Mouse (Mus musculus): ENCODE measurements around the gene Acacb. TPM values are rescaled to one million over a fixed set of nuclear protein-coding genes. Genes with fewer than 3 reads are reported as not detected.

Gene Acacb
- polyA plus RNA-seq, 1 experiment from 2014 or later = 1.6 TPM

- no peaks in the 10 kb centered on the region for H3K27me3 ChIP-seq (ENCODE audit: control insufficient read depth, insufficient read depth, low read length)
- H3K36me3 ChIP-seq (ENCODE audit: control insufficient read depth, insufficient read depth, low read length) = no peaks in the 10 kb centered on the region
- ATAC-seq (ENCODE audit: low FRiP score) (peak; percentile 98), DNase-seq (ENCODE audit: low spot score) (peak; percentile 92)
- peak overlapping the region; percentile 81 for H3K4me3 ChIP-seq (ENCODE audit: low read depth, low read length)
- H3K27ac ChIP-seq (ENCODE audit: low read depth, low read length) = no peak overlapping the region; the same call in 1 of the 2 replicates
- WGBS = under 1% methylated on average over 82 of the region's 87 CpGs
- H3K9me3 ChIP-seq (ENCODE audit: control insufficient read depth, low read length) = no peaks in the 10 kb centered on the region
- peak overlapping the region; percentile 99 for H3K4me2 ChIP-seq (replicated peaks; ENCODE audit: low read depth, low read length)
- peak overlapping the region; percentile 54 for H3K9ac ChIP-seq (ENCODE audit: low read depth, low read length)
- 0 out of 2 replicates have a peak, but pooled peaks cover 2% of the 10 kb centered on the region for H3K4me1 ChIP-seq (replicated peaks; ENCODE audit: control insufficient read depth, insufficient read depth, low read length)
Measured at GRCm38 (mm10) chr5:114130698-114131520, 15.4 kb upstream of the Acacb start.

GRCm38 (mm10) chr5:114131521-114131840 lies 14.9 kb upstream of the Acacb start:
- Histone ChIP-seq H3K4me1 (replicated peaks; ENCODE audit: control insufficient read depth, insufficient read depth, low read length) (0 out of 2 replicates have a peak, but pooled peaks cover 2% of the 10 kb centered on the region), H3K9ac (ENCODE audit: low read depth, low read length) (peak overlapping the region; percentile 54), H3K4me2 (replicated peaks; ENCODE audit: low read depth, low read length) (peak overlapping the region; percentile 99), H3K36me3 (ENCODE audit: control insufficient read depth, insufficient read depth, low read length) (no peaks in the 10 kb centered on the region), H3K9me3 (ENCODE audit: control insufficient read depth, low read length) (no peaks in the 10 kb centered on the region), H3K4me3 (ENCODE audit: low read depth, low read length) (peak overlapping the region; percentile 81), H3K27ac (ENCODE audit: low read depth, low read length) (no peak overlapping the region), H3K27me3 (ENCODE audit: control insufficient read depth, insufficient read depth, low read length) (no peaks in the 10 kb centered on the region)
- WGBS = 0% methylated on average over 15 of the region's 15 CpGs
- DNase-seq (ENCODE audit: low spot score) (no peak), ATAC-seq (ENCODE audit: low FRiP score) (no peak)

GRCm38 (mm10) chr5:114132841-114133240 lies 13.5 kb upstream of the Acacb start:
- ATAC-seq (ENCODE audit: low FRiP score) (no peak), DNase-seq (ENCODE audit: low spot score) (no peak)
- no peaks in the 10 kb centered on the region for H3K27me3 ChIP-seq (ENCODE audit: control insufficient read depth, insufficient read depth, low read length)
- no peak overlapping the region for H3K27ac ChIP-seq (ENCODE audit: low read depth, low read length)
- H3K9ac ChIP-seq (ENCODE audit: low read depth, low read length) = no peak overlapping the region
- no peak overlapping the region for H3K4me3 ChIP-seq (ENCODE audit: low read depth, low read length)
- no peaks in the 10 kb centered on the region for H3K9me3 ChIP-seq (ENCODE audit: control insufficient read depth, low read length)
- no peak overlapping the region for H3K4me2 ChIP-seq (replicated peaks; ENCODE audit: low read depth, low read length)
- WGBS = 73% methylated on average over 6 of the region's 6 CpGs
- H3K4me1 ChIP-seq (replicated peaks; ENCODE audit: control insufficient read depth, insufficient read depth, low read length) = 0 out of 2 replicates have a peak, but pooled peaks cover 2% of the 10 kb centered on the region
- no peaks in the 10 kb centered on the region for H3K36me3 ChIP-seq (ENCODE audit: control insufficient read depth, insufficient read depth, low read length)

- peak; percentile 46 for DNase-seq (ENCODE audit: low spot score)
- no peaks in the 10 kb centered on the region for H3K27me3 ChIP-seq (ENCODE audit: control insufficient read depth, insufficient read depth, low read length)
- no peak overlapping the region for H3K9ac ChIP-seq (ENCODE audit: low read depth, low read length)
- H3K4me1 ChIP-seq (replicated peaks; ENCODE audit: control insufficient read depth, insufficient read depth, low read length) = 0 out of 2 replicates have a peak, but pooled peaks cover 2% of the 10 kb centered on the region
- H3K9me3 ChIP-seq (ENCODE audit: control insufficient read depth, low read length) = no peaks in the 10 kb centered on the region
- H3K4me3 ChIP-seq (ENCODE audit: low read depth, low read length) = no peak overlapping the region
- H3K27ac ChIP-seq (ENCODE audit: low read depth, low read length) = no peak overlapping the region
- WGBS = 78% methylated on average over 6 of the region's 6 CpGs
- H3K4me2 ChIP-seq (replicated peaks; ENCODE audit: low read depth, low read length) = no peak overlapping the region
- H3K36me3 ChIP-seq (ENCODE audit: control insufficient read depth, insufficient read depth, low read length) = no peaks in the 10 kb centered on the region
- no peak for ATAC-seq (ENCODE audit: low FRiP score)
Measured at GRCm38 (mm10) chr5:114134091-114134534, 12.2 kb upstream of the Acacb start.

- H3K36me3 ChIP-seq (ENCODE audit: control insufficient read depth, insufficient read depth, low read length) = no peaks in the 10 kb centered on the region
- H3K4me3 ChIP-seq (ENCODE audit: low read depth, low read length) = no peak overlapping the region
- H3K4me1 ChIP-seq (replicated peaks; ENCODE audit: control insufficient read depth, insufficient read depth, low read length) = no peaks in the 10 kb centered on the region
- no peak overlapping the region for H3K4me2 ChIP-seq (replicated peaks; ENCODE audit: low read depth, low read length)
- H3K9me3 ChIP-seq (ENCODE audit: control insufficient read depth, low read length) = no peaks in the 10 kb centered on the region
- H3K27me3 ChIP-seq (ENCODE audit: control insufficient read depth, insufficient read depth, low read length) = no peaks in the 10 kb centered on the region
- ATAC-seq (ENCODE audit: low FRiP score) = no peak
- DNase-seq (ENCODE audit: low spot score) = no peak
- 91% methylated on average over 10 of the region's 10 CpGs for WGBS
- no peak overlapping the region for H3K27ac ChIP-seq (ENCODE audit: low read depth, low read length)
- H3K9ac ChIP-seq (ENCODE audit: low read depth, low read length) = no peak overlapping the region
Measured at GRCm38 (mm10) chr5:114135516-114135915, 10.8 kb upstream of the Acacb start.

- no peak overlapping the region for H3K9ac ChIP-seq (ENCODE audit: low read depth, low read length)
- H3K4me3 ChIP-seq (ENCODE audit: low read depth, low read length) = no peak overlapping the region
- H3K27me3 ChIP-seq (ENCODE audit: control insufficient read depth, insufficient read depth, low read length) = no peaks in the 10 kb centered on the region
- H3K27ac ChIP-seq (ENCODE audit: low read depth, low read length) = no peak overlapping the region
- no peaks in the 10 kb centered on the region for H3K4me1 ChIP-seq (replicated peaks; ENCODE audit: control insufficient read depth, insufficient read depth, low read length)
- H3K36me3 ChIP-seq (ENCODE audit: control insufficient read depth, insufficient read depth, low read length) = no peaks in the 10 kb centered on the region
- H3K4me2 ChIP-seq (replicated peaks; ENCODE audit: low read depth, low read length) = no peak overlapping the region
- DNase-seq (ENCODE audit: low spot score) (no peak), ATAC-seq (ENCODE audit: low FRiP score) (no peak)
- no peaks in the 10 kb centered on the region for H3K9me3 ChIP-seq (ENCODE audit: control insufficient read depth, low read length)
- WGBS = 88% methylated on average over 15 of the region's 15 CpGs
Measured at GRCm38 (mm10) chr5:114137481-114138276, 8.7 kb upstream of the Acacb start.

GRCm38 (mm10) chr5:114138277-114139164 lies 7.8 kb upstream of the Acacb start:
- Histone ChIP-seq H3K36me3 (ENCODE audit: control insufficient read depth, insufficient read depth, low read length) (no peaks in the 10 kb centered on the region), H3K27ac (ENCODE audit: low read depth, low read length) (peak overlapping the region; percentile 51; the same call in 1 of the 2 replicates), H3K9me3 (ENCODE audit: control insufficient read depth, low read length) (no peaks in the 10 kb centered on the region), H3K4me1 (replicated peaks; ENCODE audit: control insufficient read depth, insufficient read depth, low read length) (no peaks in the 10 kb centered on the region), H3K4me2 (replicated peaks; ENCODE audit: low read depth, low read length) (no peak overlapping the region), H3K4me3 (ENCODE audit: low read depth, low read length) (no peak overlapping the region), H3K9ac (ENCODE audit: low read depth, low read length) (no peak overlapping the region), H3K27me3 (ENCODE audit: control insufficient read depth, insufficient read depth, low read length) (no peaks in the 10 kb centered on the region)
- WGBS = 76% methylated on average over 21 of the region's 21 CpGs
- no peak; the same call in 1 of the 2 replicates for ATAC-seq (ENCODE audit: low FRiP score)
- peak; percentile 16 for DNase-seq (ENCODE audit: low spot score)

- DNase-seq (ENCODE audit: low spot score) = peak; percentile 59
- Histone ChIP-seq H3K36me3 (ENCODE audit: control insufficient read depth, insufficient read depth, low read length) (no peaks in the 10 kb centered on the region), H3K27ac (ENCODE audit: low read depth, low read length) (0 out of 2 replicates have a peak overlapping the region, but pooled peaks have one; percentile 51), H3K4me1 (replicated peaks; ENCODE audit: control insufficient read depth, insufficient read depth, low read length) (no peaks in the 10 kb centered on the region), H3K4me2 (replicated peaks; ENCODE audit: low read depth, low read length) (no peak overlapping the region), H3K9ac (ENCODE audit: low read depth, low read length) (no peak overlapping the region), H3K9me3 (ENCODE audit: control insufficient read depth, low read length) (no peaks in the 10 kb centered on the region), H3K4me3 (ENCODE audit: low read depth, low read length) (no peak overlapping the region), H3K27me3 (ENCODE audit: control insufficient read depth, insufficient read depth, low read length) (no peaks in the 10 kb centered on the region)
- WGBS = 42% methylated on average over 9 of the region's 9 CpGs
- peak; percentile 33; the same call in 1 of the 2 replicates for ATAC-seq (ENCODE audit: low FRiP score)
Measured at GRCm38 (mm10) chr5:114139175-114139574, 7.2 kb upstream of the Acacb start.
